Mouse (Mus musculus) forebrain, embryonic 16.5 days (tissue): ENCODE measurements around the gene Cep295nl. TPM values are rescaled to one million over a fixed set of nuclear protein-coding genes. Genes with fewer than 3 reads are reported as not detected.

Experiments used
- ATAC-seq: fragments of 200-750 bp; cut with Nextera tagmentation; 2 replicates; pipeline ENCODE4 v1.8.0; 2017; ENCODE audit warnings: mild to moderate bottlenecking, moderate library complexity
- H3K27ac ChIP-seq: fragments of 300-500 bp; sonication (generic); 2 replicates; pipeline ENCODE4 v1.5.1; 2014; ENCODE audit warnings: low read length, control low read depth
- H3K27me3 ChIP-seq: fragments of 300-500 bp; sonication (generic); replicated peaks from 2 replicates; pipeline ENCODE4 v1.6.1; 2014; ENCODE audit warnings: low read length; ENCODE audit not compliant: control insufficient read depth, insufficient read depth
- H3K36me3 ChIP-seq: fragments of 300-500 bp; sonication (generic); 2 replicates; pipeline ENCODE4 v1.6.1; 2014; ENCODE audit not compliant: control insufficient read depth, insufficient read depth
- H3K4me1 ChIP-seq: fragments of 300-500 bp; sonication (generic); replicated peaks from 2 replicates; pipeline ENCODE4 v1.6.1; 2014; ENCODE audit warnings: low read length; ENCODE audit not compliant: control insufficient read depth, insufficient read depth
- H3K4me2 ChIP-seq: fragments of 300-500 bp; sonication (generic); 2 replicates; pipeline ENCODE4 v1.6.1; 2014; ENCODE audit warnings: mild to moderate bottlenecking, low read length, control low read depth
- H3K4me3 ChIP-seq: fragments of 300-500 bp; sonication (generic); replicated peaks from 2 replicates; pipeline ENCODE4 v1.5.1; 2014; ENCODE audit warnings: mild to moderate bottlenecking, low read length, control low read depth
- H3K9ac ChIP-seq: fragments of 300-500 bp; sonication (generic); replicated peaks from 2 replicates; pipeline ENCODE4 v1.6.1; 2014; ENCODE audit warnings: low read depth, low read length, control low read depth
- H3K9me3 ChIP-seq: fragments of 300-500 bp; sonication (generic); 2 replicates; pipeline ENCODE4 v1.6.1; 2016; ENCODE audit warnings: low read length; ENCODE audit not compliant: control insufficient read depth
- WGBS: fragments of 180-500 bp; shearing (Covaris S2); extraction: QIAGEN DNeasy Blood & Tissue Kit; methylation state at CpG from one replicate; pipeline ENCODE4 v1.1.7; 2014; 5-methylcytosine and 5-hydroxymethylcytosine counted together
- polyA plus RNA-seq: library from polyadenylated mRNA; unstranded; fragments of >200 nt; fragmentation: Nextera tagmentation; extraction: Ambion mirVana; gene quantifications from 2 replicates; pipeline ENCODE4 v1.2.1, GENCODE M21; 2015

Gene Cep295nl
- polyA plus RNA-seq, 1 experiment from 2014 or later = 0.14 TPM

- Histone ChIP-seq H3K4me1 (peaks cover 25% of the 10 kb centered on the region), H3K36me3 (no peaks in the 10 kb centered on the region), H3K4me3 (no peak overlapping the region), H3K27ac (no peak overlapping the region), H3K9me3 (no peaks in the 10 kb centered on the region), H3K27me3 (no peaks in the 10 kb centered on the region), H3K9ac (no peak overlapping the region), H3K4me2 (no peak overlapping the region)
- no peak for ATAC-seq
- WGBS = 92% methylated on average over 14 of the region's 14 CpGs
These were observed 11.9 kb downstream of the Cep295nl start for GRCm38 (mm10) chr11:118330361-118330760.

DNA sequence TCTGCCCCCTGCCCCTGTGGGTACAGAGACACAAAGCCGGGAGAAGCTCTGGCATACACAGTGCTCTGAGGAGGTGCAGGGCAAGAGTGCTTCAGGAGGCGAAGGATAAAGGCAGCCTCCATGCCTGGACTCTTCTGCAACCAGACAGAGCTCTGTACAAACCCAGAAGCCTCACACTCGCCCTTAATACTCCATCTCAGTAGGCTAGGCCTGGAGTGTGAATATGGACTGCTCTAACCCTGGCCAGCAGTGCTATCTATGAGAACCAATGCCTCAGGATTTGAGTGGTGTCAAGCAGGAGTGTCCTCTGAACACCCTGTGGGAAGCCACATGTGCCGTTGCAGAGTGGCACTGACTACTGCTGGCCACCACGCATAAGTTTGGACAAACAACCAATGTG, 13.4 kb downstream of the Cep295nl start:
- ATAC-seq = no peak
- Histone ChIP-seq H3K4me2 (no peak overlapping the region), H3K9ac (no peak overlapping the region), H3K4me1 (peaks cover 25% of the 10 kb centered on the region), H3K27ac (no peak overlapping the region), H3K9me3 (no peaks in the 10 kb centered on the region), H3K27me3 (no peaks in the 10 kb centered on the region), H3K36me3 (no peaks in the 10 kb centered on the region), H3K4me3 (no peak overlapping the region)
- 92% methylated on average over 5 of the region's 5 CpGs for WGBS

GRCm38 (mm10) chr11:118328511-118328910, 13.8 kb downstream of the Cep295nl start:
- Histone ChIP-seq H3K27me3 (no peaks in the 10 kb centered on the region), H3K4me2 (no peak overlapping the region), H3K36me3 (no peaks in the 10 kb centered on the region), H3K4me3 (no peak overlapping the region), H3K27ac (peak overlapping the region; percentile 91), H3K9ac (no peak overlapping the region), H3K9me3 (no peaks in the 10 kb centered on the region), H3K4me1 (peaks cover 25% of the 10 kb centered on the region)
- 94% methylated on average over 6 of the region's 6 CpGs for WGBS
- no peak for ATAC-seq

DNA sequence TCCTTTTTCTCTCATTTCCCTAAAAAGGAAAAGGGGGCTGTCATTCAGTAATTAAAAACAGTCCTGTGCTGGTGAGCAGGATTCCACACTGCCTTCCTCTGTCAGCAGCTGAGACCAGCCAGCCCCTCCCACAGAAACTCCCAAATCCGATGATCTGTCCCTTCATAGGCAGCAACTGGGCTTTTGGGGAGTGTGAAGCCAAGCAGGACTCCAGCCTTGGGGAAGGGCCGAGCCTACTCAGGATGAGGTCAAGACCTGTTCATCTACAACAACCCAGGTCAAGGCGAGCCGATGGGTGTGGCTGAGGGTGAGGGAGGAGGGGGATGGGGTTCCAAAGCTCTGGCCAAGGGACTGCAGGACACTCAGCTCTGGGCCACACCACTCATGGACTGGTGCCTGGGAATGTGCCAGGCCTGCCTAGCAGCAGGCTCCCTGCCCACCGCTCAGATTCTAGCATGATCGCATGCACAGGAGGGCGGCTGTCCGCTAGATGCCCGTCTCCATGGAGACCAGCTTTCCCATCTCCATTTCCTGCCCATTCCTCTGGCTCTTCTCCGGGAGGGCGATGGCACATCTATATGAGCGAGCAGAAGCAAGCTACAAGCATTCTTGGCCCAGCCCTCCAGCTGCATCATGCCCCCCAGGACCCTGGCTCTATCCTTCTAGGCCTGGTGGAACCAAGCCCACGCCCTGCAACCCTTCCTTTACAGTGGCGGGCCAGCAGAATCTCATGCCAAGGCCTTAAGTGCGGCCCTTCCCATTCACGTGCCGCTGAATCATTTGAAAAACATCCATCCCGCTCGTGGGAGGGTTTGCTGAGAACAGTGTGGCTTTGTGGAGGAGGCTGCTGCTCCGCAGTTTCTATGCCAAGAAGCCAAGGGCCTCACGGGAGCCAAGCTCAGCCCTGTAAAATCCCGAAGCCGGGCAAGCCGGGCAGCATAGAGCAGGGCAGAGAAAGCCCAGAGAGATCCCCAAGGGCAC, 15.0 kb downstream of the Cep295nl start:
- WGBS = 44% methylated on average over 24 of the region's 24 CpGs
- H3K9me3 ChIP-seq = no peaks in the 10 kb centered on the region
- H3K4me3 ChIP-seq = no peak overlapping the region
- H3K4me2 ChIP-seq = peak overlapping the region; percentile 22
- H3K36me3 ChIP-seq = no peaks in the 10 kb centered on the region
- peak; percentile 92 for ATAC-seq
- no peaks in the 10 kb centered on the region for H3K27me3 ChIP-seq
- H3K4me1 ChIP-seq = peaks cover 25% of the 10 kb centered on the region
- H3K9ac ChIP-seq = peak overlapping the region; percentile 46
- H3K27ac ChIP-seq = peak overlapping the region; percentile 91

DNA sequence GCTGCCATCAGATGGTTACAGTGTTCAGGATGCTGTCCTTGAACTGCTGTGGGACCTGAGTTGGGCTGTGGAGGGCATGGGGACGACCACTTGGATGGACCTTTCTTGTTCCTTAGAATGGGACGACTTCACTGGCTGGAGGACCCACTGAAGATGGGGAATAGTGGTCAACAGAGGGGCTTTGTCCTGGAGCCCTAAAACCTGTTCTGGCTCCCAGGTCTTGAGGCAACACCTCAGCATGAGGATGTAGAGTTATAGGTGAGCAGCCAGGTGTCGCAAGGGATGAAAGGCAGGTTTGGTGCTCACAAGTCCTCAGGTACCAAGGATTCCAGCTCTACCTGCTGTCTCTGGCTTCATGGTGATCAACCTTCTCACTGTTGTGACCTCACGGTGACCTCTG, 15.8 kb downstream of the Cep295nl start:
- no peak for ATAC-seq

DNA sequence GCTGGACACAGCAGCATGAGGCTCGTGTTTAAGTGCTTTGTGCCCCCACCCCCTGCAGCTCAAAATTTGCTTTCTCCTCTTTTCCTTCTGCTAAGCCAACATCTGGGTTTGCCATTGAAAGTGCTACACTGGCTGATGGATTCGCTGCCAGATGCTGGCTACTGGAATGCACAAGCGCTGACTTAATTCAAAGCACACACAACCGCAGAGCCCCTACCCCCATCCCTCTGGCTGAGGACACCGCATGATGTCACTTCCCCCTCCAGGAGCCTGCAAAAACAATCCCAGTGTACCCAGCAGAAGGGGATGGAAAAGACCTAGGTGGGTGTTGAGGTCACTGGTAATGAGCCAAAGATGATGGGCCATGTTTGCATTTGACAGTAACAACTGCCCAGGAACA, 17.8 kb downstream of the Cep295nl start:
- no peaks in the 10 kb centered on the region for H3K9me3 ChIP-seq
- WGBS = 86% methylated on average over 5 of the region's 5 CpGs
- no peaks in the 10 kb centered on the region; the same call in 1 of the 2 replicates for H3K36me3 ChIP-seq
- no peak overlapping the region for H3K4me2 ChIP-seq
- H3K4me1 ChIP-seq = peaks cover 27% of the 10 kb centered on the region
- no peak overlapping the region for H3K27ac ChIP-seq
- no peak for ATAC-seq
- no peak overlapping the region for H3K9ac ChIP-seq
- no peak overlapping the region for H3K4me3 ChIP-seq
- H3K27me3 ChIP-seq = no peaks in the 10 kb centered on the region

More for the DNA sequence above, 15.8 kb downstream of the Cep295nl start:
- no peak overlapping the region for H3K9ac ChIP-seq
- H3K27me3 ChIP-seq = no peaks in the 10 kb centered on the region
- no peak overlapping the region for H3K4me2 ChIP-seq
- H3K9me3 ChIP-seq = no peaks in the 10 kb centered on the region
- H3K4me1 ChIP-seq = peaks cover 27% of the 10 kb centered on the region
- H3K36me3 ChIP-seq = no peaks in the 10 kb centered on the region
- H3K27ac ChIP-seq = peak overlapping the region; percentile 91
- WGBS = 95% methylated on average over 4 of the region's 4 CpGs
- no peak overlapping the region for H3K4me3 ChIP-seq

DNA sequence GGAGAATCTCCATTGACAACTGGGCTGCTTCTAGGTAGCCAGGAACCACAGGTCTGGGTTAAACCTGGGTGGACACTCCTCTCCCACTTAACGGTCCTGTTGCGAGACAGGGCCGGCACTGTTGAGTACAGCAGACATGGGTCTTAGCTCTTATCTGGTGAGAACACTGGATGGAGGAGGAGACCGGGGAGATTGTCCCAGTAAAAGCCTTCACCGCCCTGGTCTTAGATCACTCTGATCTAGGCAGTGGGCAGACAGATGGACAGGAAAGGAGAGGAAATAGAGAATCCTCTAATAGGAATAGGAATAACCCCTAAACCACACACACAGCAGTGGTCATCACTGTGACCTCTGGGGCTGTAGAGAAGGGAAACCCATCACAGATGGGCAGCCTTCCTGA, 18.3 kb downstream of the Cep295nl start:
- H3K4me2 ChIP-seq = no peak overlapping the region
- no peak overlapping the region for H3K4me3 ChIP-seq
- no peaks in the 10 kb centered on the region for H3K27me3 ChIP-seq
- no peaks in the 10 kb centered on the region for H3K9me3 ChIP-seq
- WGBS = 97% methylated on average over 5 of the region's 5 CpGs
- H3K4me1 ChIP-seq = peaks cover 27% of the 10 kb centered on the region
- no peak for ATAC-seq
- no peak overlapping the region for H3K9ac ChIP-seq
- H3K36me3 ChIP-seq = no peaks in the 10 kb centered on the region; the same call in 1 of the 2 replicates
- H3K27ac ChIP-seq = no peak overlapping the region

DNA sequence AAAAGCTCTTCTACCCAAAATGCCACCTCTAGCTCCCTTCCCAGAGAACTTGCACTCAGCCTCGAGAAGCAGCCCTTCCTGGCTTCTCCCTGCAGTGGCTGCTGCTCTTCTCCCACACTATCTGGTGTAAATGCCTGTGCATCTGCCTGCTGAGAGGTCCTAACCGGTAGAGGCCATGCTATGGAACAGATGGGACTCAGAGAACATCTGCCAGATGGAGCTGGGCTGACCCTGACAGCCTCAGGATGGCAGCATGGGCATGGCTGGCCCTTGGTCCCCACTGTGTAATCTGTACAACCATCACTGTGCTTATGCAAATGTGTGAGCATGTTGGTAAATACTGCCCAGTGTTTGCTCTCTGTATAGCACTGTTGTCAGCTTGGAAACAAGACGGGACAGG, 19.7 kb downstream of the Cep295nl start:
- H3K9ac ChIP-seq = no peak overlapping the region

DNA sequence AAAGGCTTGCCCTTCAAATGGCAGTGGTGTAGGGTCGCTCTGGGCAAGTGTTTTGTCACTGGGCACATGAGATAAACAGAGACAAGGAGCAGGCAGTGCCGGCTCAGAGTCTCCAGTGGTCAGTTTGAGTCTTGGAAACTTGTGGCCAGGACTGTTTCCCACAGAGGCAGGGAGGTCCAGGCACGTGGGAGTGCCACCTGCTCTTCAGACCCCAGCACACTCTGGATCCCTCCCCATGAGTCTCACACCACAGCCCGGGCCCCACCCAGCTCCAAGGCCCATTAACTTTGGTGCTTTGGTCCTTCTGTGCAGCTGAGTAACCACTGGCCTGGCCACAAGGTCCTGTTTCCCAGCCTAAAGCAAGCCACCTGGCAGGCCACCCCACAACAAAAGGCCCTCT, 20.3 kb downstream of the Cep295nl start:
- no peaks in the 10 kb centered on the region for H3K9me3 ChIP-seq
- no peaks in the 10 kb centered on the region; the same call in 1 of the 2 replicates for H3K36me3 ChIP-seq
- H3K4me2 ChIP-seq = no peak overlapping the region
- H3K27ac ChIP-seq = no peak overlapping the region
- no peak overlapping the region for H3K9ac ChIP-seq
- H3K27me3 ChIP-seq = no peaks in the 10 kb centered on the region
- H3K4me1 ChIP-seq = peaks cover 12% of the 10 kb centered on the region
- ATAC-seq = no peak
- WGBS = 67% methylated on average over 4 of the region's 4 CpGs
- H3K4me3 ChIP-seq = no peak overlapping the region

More for the DNA sequence above, 19.7 kb downstream of the Cep295nl start:
- no peaks in the 10 kb centered on the region for H3K9me3 ChIP-seq
- peaks cover 19% of the 10 kb centered on the region for H3K4me1 ChIP-seq
- no peak overlapping the region for H3K4me2 ChIP-seq
- no peaks in the 10 kb centered on the region for H3K27me3 ChIP-seq
- ATAC-seq = no peak
- WGBS = 56% methylated on average over 3 of the region's 3 CpGs
- no peaks in the 10 kb centered on the region; the same call in 1 of the 2 replicates for H3K36me3 ChIP-seq
- no peak overlapping the region for H3K4me3 ChIP-seq
- H3K27ac ChIP-seq = no peak overlapping the region
